Mouse (Mus musculus) heart, postnatal 0 days (tissue): ENCODE results near the gene Kif23.

Source experiments
- CTCF ChIP-seq: IDR thresholded peaks from 2 replicates; pipeline ENCODE4 v1.5.1; 2016; ENCODE audit warnings: antibody characterized with exemption, control low read depth, low read depth
- EP300 ChIP-seq: IDR thresholded peaks from 2 replicates; pipeline ENCODE4 v1.6.1; 2016; ENCODE audit warnings: antibody characterized with exemption, low read depth

DNA sequence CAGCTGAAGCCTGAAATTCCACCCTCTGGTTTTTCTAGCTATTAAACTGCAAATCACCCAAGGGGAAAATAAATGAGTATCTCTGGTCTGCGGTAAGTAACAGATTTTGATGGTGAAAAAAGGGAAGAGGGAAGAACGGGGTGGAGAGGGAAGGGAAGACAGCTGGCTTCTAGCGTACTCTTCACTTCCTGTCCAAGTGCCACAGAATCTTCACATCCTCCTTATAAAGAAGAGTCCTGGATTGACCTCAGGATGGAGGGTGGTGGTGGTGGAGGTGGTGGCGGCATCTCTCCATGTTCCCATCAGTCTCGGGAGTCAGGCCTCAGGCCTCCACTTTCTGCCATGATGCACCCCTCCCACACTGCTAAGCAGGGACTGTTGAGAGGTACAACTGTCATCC is 35.3 kb upstream of the Kif23 start:
- TF ChIP-seq CTCF (no peak), EP300 (no peak)
